In the genomic region with DNA sequence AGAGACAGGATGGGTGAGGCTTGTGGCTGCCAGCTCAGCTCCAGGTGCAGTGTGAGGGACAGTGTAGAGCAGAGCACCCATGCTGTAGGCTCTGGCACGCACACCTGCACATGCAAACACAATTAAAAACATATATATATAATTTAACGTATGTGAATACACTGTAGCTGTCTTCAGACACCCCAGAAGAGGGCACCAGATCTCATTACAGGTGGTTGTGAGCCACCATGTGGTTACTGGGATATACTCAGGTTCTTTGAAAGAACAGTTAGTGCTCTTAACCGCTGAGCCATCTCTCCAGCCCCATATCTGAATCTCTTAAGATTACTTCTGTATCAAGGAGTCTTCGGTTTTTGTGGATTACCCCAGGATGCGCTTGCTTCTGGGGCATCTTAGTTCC, we compare ENCODE assay signal across 25 mouse cellular contexts. TPM values are rescaled to one million over a fixed set of nuclear protein-coding genes. Genes with fewer than 3 reads are reported as not detected.
A peak's percentile ranks its signal among the peaks of the same experiment; 100 is the strongest.
DNase-seq lines count a peak whose midpoint lies in the region; ATAC-seq and TF ChIP-seq lines count a peak whose summit lies in the region.
"Had no signal": no experiment of that assay in that cellular context is flagged by ENCODE, and none has a peak within 500 bp of the region (broad histone marks: within the 10 kb centered on the region; RNA-seq: fewer than 3 reads in every experiment).

No protein-coding gene starts in this region.

- H3K27ac ChIP-seq in layer of hippocampus, adult 2 months: no peak overlapping the region
- no peak overlapping the region for H3K27ac ChIP-seq in stomach, postnatal 0 days (replicated peaks)
- H3K27ac ChIP-seq: embryonic facial prominence, embryonic 15.5 days; forebrain, embryonic 10.5 days; hindbrain, embryonic 14.5 days; limb, embryonic 10.5 days; neural tube, embryonic 13.5 days had no signal

- H3K4me3 ChIP-seq in layer of hippocampus, adult 2 months: no peak overlapping the region
- no peak overlapping the region for H3K4me3 ChIP-seq in stomach, postnatal 0 days (ENCODE audit: low read depth, low read length)
- H3K4me3 ChIP-seq: embryonic facial prominence, embryonic 15.5 days; forebrain, embryonic 10.5 days; limb, embryonic 10.5 days; neural tube, embryonic 13.5 days had no signal

- peaks cover 20% of the 10 kb centered on the region for H3K36me3 ChIP-seq in stomach, postnatal 0 days (ENCODE audit: control insufficient read depth, insufficient read depth, low read length)

- ATAC-seq in CD4-positive, CD25-positive, alpha-beta regulatory T cell, adult 4 months: no peak
- ATAC-seq in stomach, postnatal 0 days (ENCODE audit: low FRiP score, low TSS enrichment): no peak

- no peak overlapping the region for H3K4me2 ChIP-seq in stomach, postnatal 0 days (replicated peaks; ENCODE audit: low read depth)
- H3K4me2 ChIP-seq: embryonic facial prominence, embryonic 15.5 days; hindbrain, embryonic 14.5 days; neural tube, embryonic 13.5 days had no signal

- no peak for TF ChIP-seq EP300 in stomach, postnatal 0 days (optimal IDR thresholded peaks at IDR 0.05)

- H3K9ac ChIP-seq in stomach, postnatal 0 days (ENCODE audit: low read length): no peak overlapping the region
- H3K9ac ChIP-seq: embryonic facial prominence, embryonic 15.5 days; hindbrain, embryonic 14.5 days; neural tube, embryonic 13.5 days had no signal

- H3K9me3 ChIP-seq in stomach, postnatal 0 days (ENCODE audit: control insufficient read depth, low read length): no peaks in the 10 kb centered on the region
- H3K9me3 ChIP-seq: embryonic facial prominence, embryonic 15.5 days; forebrain, embryonic 10.5 days; limb, embryonic 10.5 days; neural tube, embryonic 13.5 days had no signal

- DNase-seq in CD4-positive, CD25-positive, alpha-beta regulatory T cell, adult 2 months (ENCODE audit: low read depth, low spot score): peak; percentile 38
- DNase-seq in layer of hippocampus, adult 2 months (ENCODE audit: low spot score in 2 of 2): no peak
- no peak for DNase-seq in layer of hippocampus, adult 9-11 months
- DNase-seq in CD4-positive helper T cell, adult 2 months (ENCODE audit: low read depth, low spot score): peak; percentile 26
- DNase-seq in stomach, postnatal 0 days (ENCODE audit: low spot score): no peak
- DNase-seq in adrenal gland, postnatal 14 days: no peak
- no peak for DNase-seq in retina, embryonic 14.5 days (ENCODE audit: low spot score)
- DNase-seq: cerebellum, postnatal 10 days; embryo, embryonic 11 days; gastrocnemius, postnatal 14 days; heart, postnatal 14 days; kidney, adult 2 months; lung, postnatal 36 days had no signal

- 70% methylated on average over 5 of the region's 5 CpGs for WGBS in stomach, postnatal 0 days

- no peaks in the 10 kb centered on the region for H3K4me1 ChIP-seq in stomach, postnatal 0 days (replicated peaks; ENCODE audit: control insufficient read depth, insufficient read depth)

- TF ChIP-seq CTCF in layer of hippocampus, adult 2 months (conservative IDR thresholded peaks at IDR 0.05): peak; percentile 70
- TF ChIP-seq CTCF in stomach, postnatal 0 days (IDR thresholded peaks at IDR 0.05; ENCODE audit: low read depth): peak; percentile 61

- H3K27me3 ChIP-seq in stomach, postnatal 0 days (ENCODE audit: control insufficient read depth, insufficient read depth, low read length): no peaks in the 10 kb centered on the region
- H3K27me3 ChIP-seq: embryonic facial prominence, embryonic 15.5 days; neural tube, embryonic 13.5 days had no signal

RNA-seq across cellular contexts. Expression of gene Ngdn, which starts 10.3 kb away (rescaled TPM):
- 100 to 1,000 TPM; 181 to 192 TPM for polyA plus RNA-seq in CD4-positive, CD25-positive, alpha-beta regulatory T cell, adult 4 months (2017; shearing (Covaris generic))
- total RNA-seq in layer of hippocampus, adult 2 months (2021): 10 to 100 TPM; 30.3 to 34.9 TPM
- polyA plus RNA-seq in stomach, postnatal 0 days (2015; fragmentation: Nextera tagmentation; extraction: Ambion mirVana): 54.4 and 55.2 TPM in 2 replicates
- total RNA-seq in adrenal gland, postnatal 14 days (2021): 34.5 and 39.2 TPM in 2 replicates

RNA-seq across cellular contexts. Expression of gene Myh7, which starts 31.1 kb away (rescaled TPM):
- not detected for polyA plus RNA-seq in CD4-positive, CD25-positive, alpha-beta regulatory T cell, adult 4 months (2017; shearing (Covaris generic))
- 1 to 10 TPM; 8.3 TPM for total RNA-seq in layer of hippocampus, adult 2 months (2021)
- 1.4 and 2.4 TPM in 2 replicates for polyA plus RNA-seq in stomach, postnatal 0 days (2015; fragmentation: Nextera tagmentation; extraction: Ambion mirVana)
- 0.11 TPM in 1 of 2 replicates, not detected in the other for total RNA-seq in adrenal gland, postnatal 14 days (2021)
- total RNA-seq: monocyte, adult 5-6 weeks had no signal

RNA-seq across cellular contexts. Expression of gene Gm17428, which starts 48.8 kb away (rescaled TPM):
- not detected for polyA plus RNA-seq in CD4-positive, CD25-positive, alpha-beta regulatory T cell, adult 4 months (2017; shearing (Covaris generic))
- total RNA-seq in layer of hippocampus, adult 2 months (2021): not detected
- not detected in 2 replicates for polyA plus RNA-seq in stomach, postnatal 0 days (2015; fragmentation: Nextera tagmentation; extraction: Ambion mirVana)
- total RNA-seq in adrenal gland, postnatal 14 days (2021): not detected in 2 replicates
- total RNA-seq: gastrocnemius, postnatal 14 days; heart, adult 8-10 months; heart, postnatal 14 days; monocyte, adult 5-6 weeks had no signal
- polyA plus RNA-seq: embryonic facial prominence, embryonic 15.5 days; forebrain, embryonic 10.5 days; frontal cortex, adult 2 months; hindbrain, embryonic 14.5 days; kidney, adult 2 months; large intestine, adult 2 months; limb, embryonic 10.5 days; liver, embryonic 16.5 days; neural tube, embryonic 13.5 days; testis, adult 2 months had no signal

RNA-seq across cellular contexts. Expression of gene Myh6, which starts 58.8 kb away (rescaled TPM):
- not detected for polyA plus RNA-seq in CD4-positive, CD25-positive, alpha-beta regulatory T cell, adult 4 months (2017; shearing (Covaris generic))
- total RNA-seq in layer of hippocampus, adult 2 months (2021): 1 to 10 TPM; 2.5 to 3.0 TPM
- 0.27 and 0.29 TPM in 2 replicates for polyA plus RNA-seq in stomach, postnatal 0 days (2015; fragmentation: Nextera tagmentation; extraction: Ambion mirVana)
- 0.22 TPM in 1 of 2 replicates, not detected in the other for total RNA-seq in adrenal gland, postnatal 14 days (2021)
- total RNA-seq: monocyte, adult 5-6 weeks had no signal

Comparison
In these comparisons a context has a peak if more than half of its experiments do, and no peak if none do; other contexts are left out.
1. DNase-seq: peak in CD4-positive, CD25-positive, alpha-beta regulatory T cell, adult 2 months (single experiment) and CD4-positive helper T cell, adult 2 months (single experiment); none in layer of hippocampus, adult 2 months (0 of 2), layer of hippocampus, adult 9-11 months (single experiment), stomach, postnatal 0 days (single experiment), adrenal gland, postnatal 14 days (single experiment) and retina, embryonic 14.5 days (single experiment).